Mouse (Mus musculus): Measurements from ENCODE around the gene BC030870. TPM values are rescaled to one million over a fixed set of nuclear protein-coding genes. Genes with fewer than 3 reads are reported as not detected.
"Not testable (repeated sequence)": the region's sequence is repeated elsewhere in the genome, so short reads cannot be mapped to it uniquely, and the experiment has no call there.

BC030870 gene
- polyA plus RNA-seq (2015; fragmentation: Nextera tagmentation; extraction: Ambion mirVana) = not detected in 2 replicates

- Histone ChIP-seq H3K27ac (no peak within 1 kb of the TSS), H3K4me1 (replicated peaks) (no peaks in the 10 kb centered on the region), H3K4me3 (no peak within 1 kb of the TSS), H3K4me2 (no peak within 1 kb of the TSS), H3K9ac (no peak within 1 kb of the TSS), H3K27me3 (no peaks in the 10 kb centered on the region), H3K9me3 (no peaks in the 10 kb centered on the region), H3K36me3 (no peaks in the 10 kb centered on the region)
- 87% methylated on average over 15 of the region's 15 CpGs for WGBS
- no peak for ATAC-seq (ENCODE audit: low FRiP score)
Measured at GRCm38 (mm10) chr8:65129199-65129788, at the start of gene BC030870. Gene BC030870 (minus strand): TSS chr8:65129563.

GRCm38 (mm10) chr8:65174746-65175476 lies 45.5 kb upstream of the BC030870 start:
- H3K36me3 ChIP-seq = no peaks in the 10 kb centered on the region
- WGBS = 75% methylated on average over 3 of the region's 3 CpGs
- no peaks in the 10 kb centered on the region for H3K4me1 ChIP-seq (replicated peaks)
- no peak overlapping the region for H3K27ac ChIP-seq
- H3K9ac ChIP-seq = no peak overlapping the region
- no peaks in the 10 kb centered on the region for H3K27me3 ChIP-seq
- no peaks in the 10 kb centered on the region for H3K9me3 ChIP-seq
- no peak overlapping the region for H3K4me3 ChIP-seq
- H3K4me2 ChIP-seq = no peak overlapping the region
- no peak for ATAC-seq (ENCODE audit: low FRiP score)

GRCm38 (mm10) chr8:65169184-65169583 lies 39.8 kb upstream of the BC030870 start:
- no peak for ATAC-seq (ENCODE audit: low FRiP score)
- no peak overlapping the region for H3K4me3 ChIP-seq
- no peaks in the 10 kb centered on the region for H3K9me3 ChIP-seq
- no peaks in the 10 kb centered on the region for H3K4me1 ChIP-seq (replicated peaks)
- no peak overlapping the region for H3K9ac ChIP-seq
- no peaks in the 10 kb centered on the region for H3K27me3 ChIP-seq
- no peak overlapping the region for H3K27ac ChIP-seq
- H3K4me2 ChIP-seq = no peak overlapping the region
- no peaks in the 10 kb centered on the region for H3K36me3 ChIP-seq
- 79% methylated on average over 3 of the region's 3 CpGs for WGBS

GRCm38 (mm10) chr8:65160676-65161075 lies 31.3 kb upstream of the BC030870 start:
- not testable (repeated sequence) for H3K9me3 ChIP-seq; H3K9ac ChIP-seq; H3K27me3 ChIP-seq; H3K4me1 ChIP-seq (replicated peaks); H3K27ac ChIP-seq; H3K4me2 ChIP-seq; H3K36me3 ChIP-seq; H3K4me3 ChIP-seq; ATAC-seq (ENCODE audit: low FRiP score)
- WGBS = 67% methylated on average over 1 of the region's 1 CpGs

- H3K27ac ChIP-seq = no peak overlapping the region
- H3K4me1 ChIP-seq (replicated peaks) = no peaks in the 10 kb centered on the region
- 58% methylated on average over 14 of the region's 14 CpGs for WGBS
- no peak for ATAC-seq (ENCODE audit: low FRiP score)
- no peaks in the 10 kb centered on the region for H3K27me3 ChIP-seq
- H3K9ac ChIP-seq = no peak overlapping the region
- no peak overlapping the region for H3K4me3 ChIP-seq
- no peaks in the 10 kb centered on the region for H3K36me3 ChIP-seq
- H3K4me2 ChIP-seq = no peak overlapping the region
- no peaks in the 10 kb centered on the region for H3K9me3 ChIP-seq
Measured at GRCm38 (mm10) chr8:65159096-65159748, 29.9 kb upstream of the BC030870 start.

- Histone ChIP-seq H3K4me3 (no peak overlapping the region), H3K4me1 (replicated peaks) (no peaks in the 10 kb centered on the region), H3K27me3 (no peaks in the 10 kb centered on the region), H3K4me2 (no peak overlapping the region), H3K27ac (no peak overlapping the region), H3K36me3 (no peaks in the 10 kb centered on the region), H3K9ac (no peak overlapping the region), H3K9me3 (no peaks in the 10 kb centered on the region)
- 80% methylated on average over 4 of the region's 4 CpGs for WGBS
- ATAC-seq (ENCODE audit: low FRiP score) = 0 out of 2 replicates have a peak, but pooled peaks have one; percentile 46
Measured at GRCm38 (mm10) chr8:65157901-65158300, 28.5 kb upstream of the BC030870 start.

GRCm38 (mm10) chr8:65138830-65139466 lies 9.6 kb upstream of the BC030870 start:
- H3K4me1 ChIP-seq (replicated peaks) = no peaks in the 10 kb centered on the region
- H3K36me3 ChIP-seq = no peaks in the 10 kb centered on the region
- ATAC-seq (ENCODE audit: low FRiP score) = peak; percentile 46; the same call in 1 of the 2 replicates
- H3K4me2 ChIP-seq = no peak overlapping the region
- H3K4me3 ChIP-seq = no peak overlapping the region
- no peaks in the 10 kb centered on the region for H3K9me3 ChIP-seq
- H3K9ac ChIP-seq = no peak overlapping the region
- H3K27me3 ChIP-seq = no peaks in the 10 kb centered on the region
- WGBS = 85% methylated on average over 3 of the region's 3 CpGs
- no peak overlapping the region for H3K27ac ChIP-seq

GRCm38 (mm10) chr8:65126454-65126853 lies 2.9 kb downstream of the BC030870 start:
- WGBS = 88% methylated on average over 3 of the region's 3 CpGs
- no peak overlapping the region for H3K27ac ChIP-seq
- H3K9me3 ChIP-seq = no peaks in the 10 kb centered on the region
- H3K4me1 ChIP-seq (replicated peaks) = no peaks in the 10 kb centered on the region
- H3K9ac ChIP-seq = no peak overlapping the region
- H3K36me3 ChIP-seq = no peaks in the 10 kb centered on the region
- no peak overlapping the region for H3K4me2 ChIP-seq
- H3K4me3 ChIP-seq = no peak overlapping the region
- ATAC-seq (ENCODE audit: low FRiP score) = no peak
- H3K27me3 ChIP-seq = no peaks in the 10 kb centered on the region

GRCm38 (mm10) chr8:65126014-65126413 lies 3.3 kb downstream of the BC030870 start:
- no peak overlapping the region for H3K4me3 ChIP-seq
- no peak overlapping the region for H3K9ac ChIP-seq
- ATAC-seq (ENCODE audit: low FRiP score) = no peak
- H3K36me3 ChIP-seq = no peaks in the 10 kb centered on the region
- WGBS = 78% methylated on average over 1 of the region's 1 CpGs
- H3K9me3 ChIP-seq = no peaks in the 10 kb centered on the region
- H3K27me3 ChIP-seq = no peaks in the 10 kb centered on the region
- no peak overlapping the region for H3K27ac ChIP-seq
- no peak overlapping the region for H3K4me2 ChIP-seq
- H3K4me1 ChIP-seq (replicated peaks) = no peaks in the 10 kb centered on the region

GRCm38 (mm10) chr8:65112092-65112491 lies 17.3 kb downstream of the BC030870 start:
- WGBS = 91% methylated on average over 6 of the region's 6 CpGs
- Histone ChIP-seq H3K9ac (no peak overlapping the region), H3K4me1 (replicated peaks) (no peaks in the 10 kb centered on the region), H3K4me3 (no peak overlapping the region), H3K27ac (no peak overlapping the region), H3K36me3 (no peaks in the 10 kb centered on the region), H3K9me3 (no peaks in the 10 kb centered on the region), H3K4me2 (no peak overlapping the region), H3K27me3 (no peaks in the 10 kb centered on the region)
- no peak for ATAC-seq (ENCODE audit: low FRiP score)

- Histone ChIP-seq H3K36me3 (no peaks in the 10 kb centered on the region), H3K27ac (no peak overlapping the region), H3K4me1 (replicated peaks) (no peaks in the 10 kb centered on the region), H3K4me3 (no peak overlapping the region), H3K4me2 (no peak overlapping the region), H3K27me3 (no peaks in the 10 kb centered on the region), H3K9ac (no peak overlapping the region), H3K9me3 (no peaks in the 10 kb centered on the region)
- WGBS = 38% methylated on average over 5 of the region's 5 CpGs
- ATAC-seq (ENCODE audit: low FRiP score) = peak; percentile 85
Measured at GRCm38 (mm10) chr8:65110285-65110691, 19.1 kb downstream of the BC030870 start.

- Histone ChIP-seq H3K4me1 (replicated peaks) (no peaks in the 10 kb centered on the region), H3K9me3 (no peaks in the 10 kb centered on the region), H3K9ac (no peak overlapping the region), H3K27me3 (no peaks in the 10 kb centered on the region), H3K27ac (no peak overlapping the region), H3K4me3 (no peak overlapping the region), H3K4me2 (no peak overlapping the region), H3K36me3 (no peaks in the 10 kb centered on the region)
- WGBS = 84% methylated on average over 6 of the region's 6 CpGs
- ATAC-seq (ENCODE audit: low FRiP score) = no peak
Measured at GRCm38 (mm10) chr8:65108936-65109335, 20.4 kb downstream of the BC030870 start.
